Mouse (Mus musculus) midbrain, postnatal 0 days (tissue): Measurements from ENCODE around the gene Mpzl1. TPM values are rescaled to one million over a fixed set of nuclear protein-coding genes. Genes with fewer than 3 reads are reported as not detected.

Experiments
- ATAC-seq: fragments of 200-750 bp; cut with Nextera tagmentation; 2 replicates; pipeline ENCODE4 v1.8.0; 2017; ENCODE audit warnings: moderate number of reproducible peaks, mild to moderate bottlenecking, moderate TSS enrichment, moderate library complexity; ENCODE audit not compliant: low FRiP score
- DNase-seq: peaks from one replicate; pipeline ENCODE4 v3.0.0-alpha.2; 2015; ENCODE audit warnings: low spot score
- H3K27ac ChIP-seq: fragments of 300-500 bp; sonication (generic); 2 replicates; pipeline ENCODE4 v1.5.1; 2014; ENCODE audit warnings: low read depth, mild to moderate bottlenecking, low read length, mixed read lengths
- H3K27me3 ChIP-seq: fragments of 300-500 bp; sonication (generic); 2 replicates; pipeline ENCODE4 v1.6.1; 2014; ENCODE audit warnings: low read length, control low read depth, mixed read lengths; ENCODE audit not compliant: insufficient read depth
- H3K36me3 ChIP-seq: fragments of 300-500 bp; sonication (generic); 2 replicates; pipeline ENCODE4 v1.6.1; 2014; ENCODE audit warnings: low read length, control low read depth, mixed read lengths; ENCODE audit not compliant: insufficient read depth
- H3K4me1 ChIP-seq: fragments of 300-500 bp; sonication (generic); 2 replicates; pipeline ENCODE4 v1.6.1; 2014; ENCODE audit warnings: mild to moderate bottlenecking, control low read depth, antibody characterized with exemption, low read length, mixed read lengths; ENCODE audit not compliant: insufficient read depth
- H3K4me2 ChIP-seq: fragments of 300-500 bp; sonication (generic); 2 replicates; pipeline ENCODE4 v1.6.1; 2014; ENCODE audit warnings: low read depth, mild to moderate bottlenecking, low read length, mixed read lengths; ENCODE audit not compliant: poor library complexity, severe bottlenecking
- H3K4me3 ChIP-seq: fragments of 300-500 bp; sonication (generic); 2 replicates; pipeline ENCODE4 v1.5.1; 2014; ENCODE audit warnings: low read depth, mild to moderate bottlenecking, low read length, moderate library complexity
- H3K9ac ChIP-seq: fragments of 300-500 bp; sonication (generic); replicated peaks from 2 replicates; pipeline ENCODE4 v1.6.1; 2014; ENCODE audit warnings: mild to moderate bottlenecking, low read length, moderate library complexity, mixed read lengths; ENCODE audit not compliant: poor library complexity, severe bottlenecking
- H3K9me3 ChIP-seq: fragments of 300-500 bp; sonication (generic); 2 replicates; pipeline ENCODE4 v1.6.1; 2016; ENCODE audit warnings: low read length, control low read depth
- CTCF ChIP-seq: IDR thresholded peaks from 2 replicates; pipeline ENCODE4 v1.5.1; 2016; ENCODE audit warnings: antibody characterized with exemption, mild to moderate bottlenecking
- WGBS: fragments of 180-500 bp; shearing (Covaris S2); extraction: QIAGEN DNeasy Blood & Tissue Kit; methylation state at CpG from one replicate; pipeline ENCODE4 v1.1.7; 2014; 5-methylcytosine and 5-hydroxymethylcytosine counted together
- polyA plus RNA-seq: library from polyadenylated mRNA; unstranded; fragments of >200 nt; fragmentation: Nextera tagmentation; extraction: Ambion mirVana; gene quantifications from 2 replicates; pipeline ENCODE4 v1.2.1, GENCODE M21; 2015
- total RNA-seq: library from RNA; depleted of rRNA; stranded (reverse); fragments of >200 nt; gene quantifications from 2 replicates; pipeline ENCODE4 v1.2.3, GENCODE M21; 2014

Mpzl1 gene
- total and polyA plus RNA-seq, 2 experiments from 2014 or later = 29.7 to 138 TPM

DNA sequence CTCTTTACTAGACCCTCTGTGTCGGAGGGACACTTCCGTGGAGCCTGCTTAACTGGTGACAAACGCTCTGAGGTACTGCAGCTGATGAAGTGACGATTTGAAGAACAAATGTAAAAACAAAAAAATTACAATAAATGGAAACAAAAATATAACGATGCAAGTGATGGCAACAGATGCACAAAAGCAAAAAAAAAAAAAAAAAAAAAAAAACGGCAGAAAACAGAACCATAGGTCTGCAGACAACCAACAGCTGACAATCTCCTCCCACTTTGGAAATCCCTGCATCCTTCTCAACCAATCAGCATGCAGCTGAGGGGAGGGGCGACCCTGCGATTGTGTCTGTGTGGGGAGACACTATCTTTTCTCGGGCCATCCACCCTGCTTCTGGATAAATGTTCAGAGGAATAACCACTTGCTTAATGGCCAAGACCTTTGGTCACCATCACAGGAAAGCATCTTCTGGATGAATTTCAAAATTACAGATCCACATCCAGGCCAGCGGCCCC, 32.5 kb downstream of the Mpzl1 start:
- ATAC-seq = no peak

DNA sequence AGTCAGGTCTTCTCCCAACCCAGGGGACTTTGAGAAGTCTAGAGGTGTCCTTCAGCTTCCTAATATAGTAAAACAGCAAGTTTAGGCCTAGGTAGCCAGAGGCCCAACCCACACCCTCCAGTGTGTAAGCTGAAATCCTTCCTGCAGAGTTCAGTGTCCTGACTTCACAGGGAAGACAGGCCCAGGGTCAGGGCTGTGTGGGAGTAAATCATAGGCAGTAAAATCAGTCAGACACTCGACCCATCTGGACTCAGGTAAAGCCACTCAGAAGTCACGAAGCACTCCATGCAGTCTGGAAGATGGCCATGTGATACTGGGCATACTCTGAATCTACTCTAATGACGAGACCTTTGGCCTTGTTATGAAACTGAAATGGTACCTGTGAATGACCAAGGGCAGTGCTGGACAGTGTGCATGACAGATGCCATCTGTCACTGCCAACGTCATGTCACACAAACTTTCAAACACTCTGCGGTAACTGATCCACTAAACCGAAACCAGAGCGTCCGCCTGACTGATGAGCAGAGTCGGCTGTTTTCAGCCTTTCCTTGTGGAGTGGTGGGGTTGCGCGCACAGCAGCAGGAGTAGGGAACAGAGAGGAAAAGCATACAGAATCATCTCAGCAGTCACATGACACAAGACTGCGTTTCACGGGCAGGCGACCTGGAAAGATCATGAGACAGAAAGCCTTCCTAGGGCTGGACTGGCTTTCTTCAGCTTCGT, 39.5 kb downstream of the Mpzl1 start:
- Histone ChIP-seq H3K4me3 (no peak overlapping the region), H3K9me3 (no peaks in the 10 kb centered on the region), H3K36me3 (peaks cover 36% of the 10 kb centered on the region), H3K27ac (no peak overlapping the region), H3K4me1 (no peaks in the 10 kb centered on the region), H3K27me3 (no peaks in the 10 kb centered on the region), H3K4me2 (no peak overlapping the region), H3K9ac (no peak overlapping the region)
- no peak for TF ChIP-seq CTCF
- DNase-seq (no peak), ATAC-seq (no peak)
- 92% methylated on average over 15 of the region's 15 CpGs for WGBS

More for the DNA sequence above, 32.5 kb downstream of the Mpzl1 start:
- Histone ChIP-seq H3K4me3 (no peak overlapping the region), H3K9ac (no peak overlapping the region), H3K4me2 (no peak overlapping the region), H3K4me1 (no peaks in the 10 kb centered on the region), H3K27me3 (no peaks in the 10 kb centered on the region), H3K36me3 (peaks cover 34% of the 10 kb centered on the region), H3K27ac (no peak overlapping the region), H3K9me3 (no peaks in the 10 kb centered on the region)
- no peak for TF ChIP-seq CTCF
- no peak for DNase-seq
- WGBS = 85% methylated on average over 9 of the region's 10 CpGs

DNA sequence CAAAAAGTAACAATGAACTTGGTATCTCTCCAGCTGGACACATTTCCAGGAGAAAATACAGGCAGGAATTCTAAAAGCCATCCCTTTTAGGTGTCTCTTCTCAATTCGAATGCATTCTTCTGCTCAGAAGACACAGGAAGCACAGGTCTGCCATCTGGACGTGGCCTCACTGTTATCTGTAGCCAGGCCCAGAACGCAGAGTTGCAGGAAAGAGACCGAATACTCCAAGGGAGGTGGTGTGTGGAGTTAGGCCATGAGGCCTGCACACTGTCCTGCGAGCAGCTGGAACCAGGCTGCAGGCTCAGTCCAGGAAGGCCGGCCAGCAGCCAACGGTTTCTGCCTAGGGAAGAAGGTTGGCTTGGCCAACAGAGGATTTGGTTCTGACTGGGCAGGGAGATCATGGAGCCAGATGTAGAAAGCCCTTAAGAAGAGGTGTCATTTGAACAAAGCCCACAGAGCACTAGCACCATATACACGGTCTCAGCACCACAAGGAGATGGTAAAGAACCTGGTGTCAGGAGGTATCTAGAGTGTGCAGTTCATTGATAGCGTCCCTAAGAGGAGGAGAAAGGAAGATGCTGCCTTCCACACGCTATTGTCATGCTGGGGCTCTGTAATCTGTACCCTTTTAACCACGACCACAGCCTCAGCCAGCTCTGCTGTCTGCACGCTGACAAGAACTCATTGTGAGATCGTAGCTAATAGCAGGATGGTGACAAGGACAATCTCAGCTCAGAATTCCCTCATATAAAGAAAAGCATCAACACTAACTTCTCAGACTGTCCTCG, 41.8 kb downstream of the Mpzl1 start:
- H3K9me3 ChIP-seq = no peaks in the 10 kb centered on the region
- WGBS = 89% methylated on average over 14 of the region's 14 CpGs
- no peak for DNase-seq
- H3K4me3 ChIP-seq = no peak overlapping the region
- H3K27me3 ChIP-seq = no peaks in the 10 kb centered on the region
- H3K27ac ChIP-seq = no peak overlapping the region
- no peak overlapping the region for H3K9ac ChIP-seq
- peaks cover 29% of the 10 kb centered on the region for H3K36me3 ChIP-seq
- TF ChIP-seq CTCF = no peak
- H3K4me2 ChIP-seq = no peak overlapping the region
- H3K4me1 ChIP-seq = no peaks in the 10 kb centered on the region
- no peak for ATAC-seq

DNA sequence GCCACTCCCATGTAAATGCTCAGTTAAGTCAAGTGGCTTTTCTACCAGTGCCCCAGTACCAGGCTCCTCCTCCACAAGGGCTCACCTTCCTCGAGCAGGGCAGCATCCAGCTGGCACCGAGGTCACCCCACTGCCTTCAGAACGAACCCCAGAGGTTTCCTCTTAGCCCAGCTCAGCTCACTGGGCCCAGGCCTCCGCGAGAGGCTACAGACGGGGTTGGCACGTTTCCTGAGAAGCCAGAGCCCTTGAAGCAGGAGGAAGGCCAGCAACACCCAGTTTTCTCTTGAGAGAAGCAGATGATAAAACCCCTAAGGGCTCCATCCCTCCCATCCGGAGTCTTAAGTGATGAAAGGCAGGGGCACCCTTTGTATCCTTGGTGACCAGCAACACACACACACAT, 43.6 kb downstream of the Mpzl1 start:
- H3K27me3 ChIP-seq = no peaks in the 10 kb centered on the region
- DNase-seq = no peak
- H3K9ac ChIP-seq = no peak overlapping the region
- no peak overlapping the region for H3K4me2 ChIP-seq
- no peaks in the 10 kb centered on the region for H3K9me3 ChIP-seq
- WGBS = 82% methylated on average over 8 of the region's 8 CpGs
- no peak for ATAC-seq
- no peak overlapping the region for H3K27ac ChIP-seq
- no peak for TF ChIP-seq CTCF
- H3K4me3 ChIP-seq = no peak overlapping the region
- no peaks in the 10 kb centered on the region for H3K4me1 ChIP-seq
- H3K36me3 ChIP-seq = peaks cover 29% of the 10 kb centered on the region

DNA sequence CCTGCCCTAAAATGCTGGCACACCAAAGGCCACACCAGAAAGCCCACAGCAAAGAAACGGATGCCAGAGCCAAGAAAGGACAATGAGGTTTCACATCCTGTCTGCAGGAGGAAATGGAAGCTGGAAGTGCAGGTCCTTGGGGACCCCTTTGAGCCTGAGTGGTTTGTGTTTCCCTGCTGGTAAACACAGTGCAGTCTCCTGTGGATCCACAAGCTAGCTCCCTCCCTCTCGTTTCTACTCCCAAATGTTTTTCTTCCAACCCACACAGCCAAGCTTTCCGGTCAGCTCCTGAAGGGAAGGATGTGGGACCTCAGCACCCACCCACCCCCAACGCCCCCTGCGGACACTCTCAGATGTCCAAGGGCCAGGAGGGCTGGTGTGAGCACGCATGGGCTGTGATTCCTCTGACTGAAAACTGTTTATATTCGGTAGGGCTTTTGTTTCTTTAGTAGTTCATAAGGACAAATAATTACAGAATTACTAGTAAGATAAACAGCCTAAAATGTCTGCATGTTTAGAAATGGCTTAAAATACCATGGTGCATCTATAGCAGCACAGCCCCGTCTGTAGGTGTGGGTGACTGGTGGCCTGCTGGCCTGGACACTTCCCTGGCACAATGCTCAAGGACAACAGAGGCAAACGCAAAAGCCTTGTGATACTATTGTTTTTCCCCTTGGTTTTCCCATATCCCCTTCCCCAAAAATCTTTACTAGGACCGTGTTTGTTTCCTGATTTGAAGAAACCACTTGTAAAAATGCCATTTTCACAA, 44.9 kb downstream of the Mpzl1 start:
- Histone ChIP-seq H3K9ac (no peak overlapping the region), H3K4me3 (no peak overlapping the region), H3K4me2 (no peak overlapping the region), H3K4me1 (no peaks in the 10 kb centered on the region), H3K36me3 (peaks cover 24% of the 10 kb centered on the region), H3K27me3 (no peaks in the 10 kb centered on the region), H3K27ac (no peak overlapping the region; the same call in 1 of the 2 replicates), H3K9me3 (no peaks in the 10 kb centered on the region)
- DNase-seq (peak; percentile 52), ATAC-seq (no peak; the same call in 1 of the 2 replicates)
- no peak for TF ChIP-seq CTCF
- WGBS = 58% methylated on average over 10 of the region's 10 CpGs
